Mouse (Mus musculus) megakaryocyte, embryonic 14.5 days (primary cell): ENCODE data around the gene Tmem168.

Source experiments
- FLI1 ChIP-seq: IDR thresholded peaks from 2 replicates; pipeline ENCODE4 v1.6.1; 2012; ENCODE audit warnings: low read length, inconsistent platforms, mixed read lengths
- GATA1 ChIP-seq: IDR thresholded peaks from 3 replicates; pipeline ENCODE4 v1.6.1; 2012; ENCODE audit warnings: mixed read lengths, low read length, inconsistent platforms, borderline replicate concordance

- TF ChIP-seq GATA1 (no peak), FLI1 (no peak)
Measured at GRCm38 (mm10) chr6:13584788-13585187, 23.1 kb downstream of the Tmem168 start.
